Mouse (Mus musculus): Measurements from ENCODE around the gene Synj2. TPM values are rescaled to one million over a fixed set of nuclear protein-coding genes. Genes with fewer than 3 reads are reported as not detected.

Gene Synj2
- total RNA-seq, 1 experiment from 2014 or later, result 11.4 TPM

GRCm38 (mm10) chr17:5976221-5977055 lies 35.4 kb downstream of the Synj2 start:
- no peak for DNase-seq

GRCm38 (mm10) chr17:5977056-5977920 lies 36.2 kb downstream of the Synj2 start:
- no peak for DNase-seq

GRCm38 (mm10) chr17:5977921-5978504 lies 36.9 kb downstream of the Synj2 start:
- DNase-seq, result no peak

GRCm38 (mm10) chr17:5978505-5979077 lies 37.5 kb downstream of the Synj2 start:
- DNase-seq, result no peak

- DNase-seq, result no peak
Measured at GRCm38 (mm10) chr17:5980860-5981259, 39.8 kb downstream of the Synj2 start.

GRCm38 (mm10) chr17:5983150-5983549 lies 42.1 kb downstream of the Synj2 start:
- DNase-seq, result no peak

- no peak for DNase-seq
Measured at GRCm38 (mm10) chr17:5983901-5984300, 42.8 kb downstream of the Synj2 start.

GRCm38 (mm10) chr17:5984700-5985231 lies 43.7 kb downstream of the Synj2 start:
- no peak for DNase-seq

GRCm38 (mm10) chr17:5985271-5985670 lies 44.2 kb downstream of the Synj2 start:
- DNase-seq, result no peak

GRCm38 (mm10) chr17:5987271-5988056 lies 46.4 kb downstream of the Synj2 start:
- no peak for DNase-seq

GRCm38 (mm10) chr17:5988102-5988501 lies 47.0 kb downstream of the Synj2 start:
- DNase-seq, result no peak

- no peak for DNase-seq
Measured at GRCm38 (mm10) chr17:5992866-5993580, 51.9 kb downstream of the Synj2 start.

GRCm38 (mm10) chr17:5993581-5994260 lies 52.6 kb downstream of the Synj2 start:
- DNase-seq, result no peak

- DNase-seq, result no peak
Measured at GRCm38 (mm10) chr17:5994606-5995005, 53.5 kb downstream of the Synj2 start.

GRCm38 (mm10) chr17:5996589-5996988 lies 55.5 kb downstream of the Synj2 start:
- no peak for DNase-seq

GRCm38 (mm10) chr17:5997380-5998234 lies 56.5 kb downstream of the Synj2 start:
- DNase-seq, result peak; percentile 64

- DNase-seq, result no peak
Measured at GRCm38 (mm10) chr17:5998235-5998500, 57.1 kb downstream of the Synj2 start.

GRCm38 (mm10) chr17:5999039-5999543 lies 58.0 kb downstream of the Synj2 start:
- no peak for DNase-seq

- no peak for DNase-seq
Measured at GRCm38 (mm10) chr17:6000864-6001319, 59.8 kb downstream of the Synj2 start.

Data from adrenal gland, postnatal 25 days (tissue).